ENCODE assay signal across 9 mouse cellular contexts in the genomic region with DNA sequence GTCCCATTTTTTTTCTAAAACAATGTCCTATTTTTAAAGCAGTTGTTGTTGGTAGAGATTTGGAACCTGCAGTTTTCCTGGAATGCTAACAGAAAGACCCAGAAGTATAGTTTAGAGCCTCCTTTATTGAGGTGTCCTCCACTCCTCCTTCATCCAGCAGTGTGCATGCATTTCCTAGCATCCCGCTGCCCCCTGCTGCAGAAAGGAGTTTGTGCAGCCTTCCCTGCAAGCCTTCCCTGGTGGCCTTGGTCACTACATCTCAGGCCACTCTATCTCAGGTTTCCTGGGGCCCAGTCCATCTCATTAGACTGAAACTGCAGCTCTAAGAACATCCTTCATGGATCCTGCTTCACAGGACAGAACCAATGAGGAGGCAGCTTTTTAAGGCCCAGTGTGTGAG. TPM values are rescaled to one million over a fixed set of nuclear protein-coding genes. Genes with fewer than 3 reads are reported as not detected.
DNase-seq lines count a peak whose midpoint lies in the region; ATAC-seq and TF ChIP-seq lines count a peak whose summit lies in the region.
"Had no signal": no experiment of that assay in that cellular context is flagged by ENCODE, and none has a peak within 500 bp of the region (broad histone marks: within the 10 kb centered on the region; RNA-seq: fewer than 3 reads in every experiment).

No protein-coding gene starts in this region.

- TF ChIP-seq EP300 in stomach, postnatal 0 days (optimal IDR thresholded peaks at IDR 0.05): no peak

- no peaks in the 10 kb centered on the region for H3K9me3 ChIP-seq in intestine, embryonic 16.5 days (ENCODE audit: control insufficient read depth, low read length)
- no peaks in the 10 kb centered on the region for H3K9me3 ChIP-seq in stomach, postnatal 0 days (ENCODE audit: control insufficient read depth, low read length)
- H3K9me3 ChIP-seq in heart, embryonic 11.5 days (replicated peaks; ENCODE audit: control insufficient read depth, low read length): no peaks in the 10 kb centered on the region
- H3K9me3 ChIP-seq: hindbrain, embryonic 15.5 days had no signal

- no peak overlapping the region for H3K9ac ChIP-seq in intestine, embryonic 16.5 days (ENCODE audit: low read depth, low read length)
- H3K9ac ChIP-seq in stomach, postnatal 0 days (ENCODE audit: low read length): no peak overlapping the region
- no peak overlapping the region for H3K9ac ChIP-seq in heart, embryonic 11.5 days (ENCODE audit: low read depth, low read length)
- H3K9ac ChIP-seq: hindbrain, embryonic 15.5 days had no signal

- no peak overlapping the region for H3K27ac ChIP-seq in layer of hippocampus, adult 2 months
- no peak overlapping the region for H3K27ac ChIP-seq in intestine, embryonic 16.5 days (ENCODE audit: low read length)
- H3K27ac ChIP-seq in stomach, postnatal 0 days (replicated peaks): no peak overlapping the region
- H3K27ac ChIP-seq in heart, embryonic 11.5 days (ENCODE audit: low read depth, low read length): no peak overlapping the region
- H3K27ac ChIP-seq: hindbrain, embryonic 15.5 days had no signal

- ATAC-seq in intestine, embryonic 16.5 days: peak; percentile 34; the same call in 1 of the 2 replicates
- ATAC-seq in stomach, postnatal 0 days (ENCODE audit: low FRiP score, low TSS enrichment): no peak
- no peak for ATAC-seq in heart, embryonic 11.5 days (replicated peaks; ENCODE audit: insufficient number of reproducible peaks, low FRiP score, low TSS enrichment)

- no peaks in the 10 kb centered on the region for H3K36me3 ChIP-seq in intestine, embryonic 16.5 days (ENCODE audit: control insufficient read depth, insufficient read depth, low read length)
- no peaks in the 10 kb centered on the region for H3K36me3 ChIP-seq in stomach, postnatal 0 days (ENCODE audit: control insufficient read depth, insufficient read depth, low read length)
- no peaks in the 10 kb centered on the region for H3K36me3 ChIP-seq in heart, embryonic 11.5 days (ENCODE audit: control insufficient read depth, insufficient read depth, low read length)
- H3K36me3 ChIP-seq: hindbrain, embryonic 15.5 days had no signal

- no peaks in the 10 kb centered on the region for H3K4me1 ChIP-seq in intestine, embryonic 16.5 days (ENCODE audit: control insufficient read depth, insufficient read depth, low read length)
- no peaks in the 10 kb centered on the region for H3K4me1 ChIP-seq in stomach, postnatal 0 days (replicated peaks; ENCODE audit: control insufficient read depth, insufficient read depth)
- no peaks in the 10 kb centered on the region for H3K4me1 ChIP-seq in heart, embryonic 11.5 days (ENCODE audit: control insufficient read depth, insufficient read depth, low read length)
- H3K4me1 ChIP-seq: hindbrain, embryonic 15.5 days had no signal

- WGBS in intestine, embryonic 16.5 days: 32% methylated on average over 1 of the region's 1 CpGs
- 30% methylated on average over 1 of the region's 1 CpGs for WGBS in stomach, postnatal 0 days
- 39% methylated on average over 1 of the region's 1 CpGs for WGBS in heart, embryonic 11.5 days (ENCODE audit: insufficient replicate concordance)

- DNase-seq in layer of hippocampus, adult 2 months (ENCODE audit: low spot score in 2 of 2): no peak
- no peak for DNase-seq in layer of hippocampus, postnatal 14 days (ENCODE audit: low spot score in 2 of 2)
- peak; percentile 7 for DNase-seq in CD4-positive helper T cell, adult 2 months (ENCODE audit: low read depth, low spot score)
- peak; percentile 5 for DNase-seq in adrenal gland, adult 8-10 months
- peak; percentile 26 for DNase-seq in stomach, postnatal 0 days (ENCODE audit: low spot score)
- DNase-seq in cerebellum, adult 11 months: no peak

- H3K27me3 ChIP-seq in intestine, embryonic 16.5 days (replicated peaks; ENCODE audit: control insufficient read depth, insufficient read depth, low read length): no peaks in the 10 kb centered on the region
- no peaks in the 10 kb centered on the region for H3K27me3 ChIP-seq in stomach, postnatal 0 days (ENCODE audit: control insufficient read depth, insufficient read depth, low read length)
- H3K27me3 ChIP-seq in heart, embryonic 11.5 days (ENCODE audit: control insufficient read depth, insufficient read depth, low read length): no peaks in the 10 kb centered on the region
- H3K27me3 ChIP-seq: hindbrain, embryonic 15.5 days had no signal

- peak; percentile 72 for TF ChIP-seq CTCF in layer of hippocampus, adult 2 months (conservative IDR thresholded peaks at IDR 0.05)
- peak; percentile 68 for TF ChIP-seq CTCF in stomach, postnatal 0 days (IDR thresholded peaks at IDR 0.05; ENCODE audit: low read depth)

- H3K4me2 ChIP-seq in intestine, embryonic 16.5 days (ENCODE audit: low read depth, low read length): no peak overlapping the region
- no peak overlapping the region for H3K4me2 ChIP-seq in stomach, postnatal 0 days (replicated peaks; ENCODE audit: low read depth)
- H3K4me2 ChIP-seq in heart, embryonic 11.5 days: no peak overlapping the region
- H3K4me2 ChIP-seq: hindbrain, embryonic 15.5 days had no signal

- H3K4me3 ChIP-seq in layer of hippocampus, adult 2 months: no peak overlapping the region
- no peak overlapping the region for H3K4me3 ChIP-seq in intestine, embryonic 16.5 days (ENCODE audit: low read length)
- no peak overlapping the region for H3K4me3 ChIP-seq in stomach, postnatal 0 days (ENCODE audit: low read depth, low read length)
- H3K4me3 ChIP-seq in heart, embryonic 11.5 days (ENCODE audit: low read depth, low read length): no peak overlapping the region
- H3K4me3 ChIP-seq: hindbrain, embryonic 15.5 days had no signal

RNA-seq across cellular contexts. Expression of gene Spag17, which starts 51.0 kb away (rescaled TPM):
- under 1 TPM; 0.36 to 0.59 TPM for total RNA-seq in layer of hippocampus, adult 2 months (2021)
- total RNA-seq in layer of hippocampus, postnatal 14 days (2021): under 1 TPM; 0.50 to 0.62 TPM
- not detected for total RNA-seq in adrenal gland, adult 8-10 months (2022)
- 0.33 TPM in 1 of 2 replicates, not detected in the other for polyA plus RNA-seq in intestine, embryonic 16.5 days (2015; fragmentation: Nextera tagmentation; extraction: Ambion mirVana)
- 0.05 TPM in 1 of 2 replicates, not detected in the other for polyA plus RNA-seq in stomach, postnatal 0 days (2015; fragmentation: Nextera tagmentation; extraction: Ambion mirVana)
- 0.17 and 0.54 TPM in 2 replicates for polyA plus RNA-seq in heart, embryonic 11.5 days (2014; fragmentation: Nextera tagmentation; extraction: Ambion mirVana)

Comparison
In these comparisons a context has a peak if more than half of its experiments do, and no peak if none do; other contexts are left out.
1. DNase-seq: peak in CD4-positive helper T cell, adult 2 months (single experiment), adrenal gland, adult 8-10 months (single experiment) and stomach, postnatal 0 days (single experiment); none in layer of hippocampus, adult 2 months (0 of 2), layer of hippocampus, postnatal 14 days (0 of 2) and cerebellum, adult 11 months (single experiment).